Mouse (Mus musculus) Muller cell, postnatal 12 days (primary cell): ENCODE data around the gene Tcf25.

Experiments used
- DNase-seq: peaks from one replicate; pipeline ENCODE4 v3.0.0-alpha.2; 2015; ENCODE audit errors: inconsistent ontology term

Tcf25 gene

GRCm38 (mm10) chr8:123373403-123374238 lies at the start of gene Tcf25:
TSS of gene Tcf25 (plus strand) at chr8:123373753.
- peak; percentile 98 for DNase-seq

GRCm38 (mm10) chr8:123328552-123328951 lies 45.0 kb upstream of the Tcf25 start:
- DNase-seq: no peak

DNA sequence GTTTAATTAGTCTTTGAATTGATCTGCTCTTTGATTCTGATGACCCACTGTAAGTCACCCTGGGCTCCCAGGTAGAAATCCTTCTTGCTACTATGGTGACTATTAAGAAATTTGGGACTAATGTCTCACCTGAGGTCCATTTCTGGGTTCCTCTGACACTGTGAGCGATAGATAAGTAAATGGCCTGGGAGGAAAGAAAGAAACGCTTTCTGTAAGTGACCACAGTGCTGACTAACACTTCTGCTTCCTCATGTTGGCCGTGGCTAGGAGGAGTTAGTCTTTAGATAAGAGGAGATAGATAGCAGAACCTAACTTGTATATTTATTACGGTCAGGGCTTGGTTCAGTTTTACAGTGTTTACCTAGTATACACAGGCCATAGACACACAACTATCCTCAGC lies 44.2 kb upstream of the Tcf25 start:
- DNase-seq: no peak

DNA sequence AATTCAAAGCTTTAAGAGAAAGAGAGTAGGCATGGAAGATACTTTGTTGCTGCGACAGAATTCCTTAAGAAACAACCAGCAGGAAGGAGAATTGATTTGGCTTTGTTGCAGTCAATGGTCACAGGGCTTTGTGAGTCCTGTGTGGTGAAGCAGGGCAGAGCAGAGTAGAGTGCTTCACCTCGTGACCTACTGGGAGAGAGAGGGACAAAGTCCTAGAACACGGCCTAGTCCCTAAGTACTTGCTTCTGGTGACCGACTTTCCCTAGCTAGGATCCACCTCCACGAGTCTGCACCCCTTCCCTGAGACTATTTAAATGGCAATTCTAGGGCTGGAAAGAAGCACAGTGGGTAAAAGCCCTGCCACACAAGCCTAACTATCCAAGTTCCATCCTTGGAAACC lies 43.6 kb upstream of the Tcf25 start:
- DNase-seq: no peak

- DNase-seq: peak; percentile 60
These were observed 42.9 kb upstream of the Tcf25 start for GRCm38 (mm10) chr8:123330701-123331100.

- peak; percentile 52 for DNase-seq
These were observed 42.3 kb upstream of the Tcf25 start for GRCm38 (mm10) chr8:123331301-123331700.

DNA sequence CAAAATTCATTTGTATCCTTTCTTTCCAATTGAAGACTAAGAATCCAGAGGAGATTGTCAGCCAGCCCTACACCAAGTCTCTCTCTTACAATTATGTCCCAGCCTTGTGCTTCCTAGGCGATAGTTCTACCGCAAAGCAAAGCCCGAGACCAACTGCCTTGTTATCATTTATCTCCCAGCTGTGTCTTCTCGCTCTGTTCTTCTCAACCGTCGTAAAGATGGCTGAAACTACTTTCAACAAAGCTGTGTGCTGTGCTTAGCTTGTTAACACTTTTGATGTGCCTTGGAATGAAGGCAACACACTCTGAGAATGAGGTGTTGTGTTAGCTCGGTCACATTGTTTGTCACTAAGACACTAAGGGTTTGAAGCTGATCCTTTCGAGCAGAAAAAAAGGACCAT lies 41.7 kb upstream of the Tcf25 start:
- no peak for DNase-seq

DNA sequence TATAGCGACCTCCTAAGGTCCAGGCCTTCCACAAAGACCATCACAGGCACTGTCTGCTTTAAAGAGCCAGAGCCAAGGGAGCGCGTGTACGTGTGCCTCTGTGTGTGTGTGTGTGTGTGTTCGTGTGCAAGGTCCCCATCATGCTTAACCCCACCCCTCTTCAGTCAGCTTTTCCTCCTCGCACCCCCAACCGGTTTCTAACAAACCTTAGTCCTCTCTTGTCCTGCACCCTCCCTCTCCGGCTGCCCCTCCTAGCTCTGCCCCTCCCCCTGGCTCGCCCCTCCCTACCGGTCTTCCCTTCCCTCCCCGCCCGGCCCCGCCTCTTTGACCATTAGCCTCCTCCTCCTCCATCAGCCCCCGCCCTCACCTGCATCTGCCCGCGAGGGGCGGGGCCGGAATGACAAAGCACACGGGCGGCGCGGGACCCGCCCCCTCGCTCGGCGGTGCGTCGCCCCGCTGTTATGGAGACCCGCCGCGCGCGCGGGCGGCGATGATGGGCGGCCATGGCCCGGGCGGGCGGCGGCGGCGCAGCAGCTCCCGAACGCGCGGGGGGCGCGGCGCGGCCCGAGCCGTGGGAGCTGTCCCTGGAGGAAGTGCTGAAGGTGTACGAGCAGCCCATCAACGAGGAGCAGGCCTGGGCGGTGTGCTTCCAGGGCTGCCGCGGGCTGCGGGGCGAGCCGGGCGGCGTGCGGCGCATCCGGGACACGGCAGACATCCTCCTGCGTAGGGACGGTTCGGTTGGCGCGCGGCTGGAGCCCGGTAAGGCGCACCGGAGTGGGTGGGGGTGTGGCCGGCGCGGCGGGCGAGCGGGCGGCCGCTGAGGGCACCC lies 41.1 kb upstream of the Tcf25 start, which contains the start of gene Spire2:
Spire2 (plus strand) TSS at position 452 of the 829 bp plus-strand sequence.
- peak; percentile 92 for DNase-seq

GRCm38 (mm10) chr8:123333091-123333587 lies 40.4 kb upstream of the Tcf25 start:
- DNase-seq: peak; percentile 28

DNA sequence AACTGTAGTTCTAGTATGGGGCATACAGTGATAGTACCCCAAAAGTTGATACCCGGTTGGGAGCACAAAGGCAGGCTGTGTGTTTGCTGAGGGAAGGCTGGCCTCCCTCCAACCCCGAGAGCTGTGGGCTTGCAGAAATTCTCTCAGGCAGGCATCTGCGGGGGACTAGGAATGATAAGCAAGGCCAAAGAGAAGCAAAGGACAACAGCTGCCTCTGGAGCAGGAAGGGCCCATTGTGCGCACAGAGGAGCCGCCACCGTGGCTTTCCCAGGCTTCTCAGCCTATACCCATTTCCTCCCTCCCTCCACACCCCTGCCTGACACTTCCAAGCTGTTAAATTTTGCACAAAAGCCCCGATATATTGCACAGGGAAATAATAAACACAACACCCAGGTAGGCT lies 39.7 kb upstream of the Tcf25 start:
- DNase-seq: peak; percentile 69

DNA sequence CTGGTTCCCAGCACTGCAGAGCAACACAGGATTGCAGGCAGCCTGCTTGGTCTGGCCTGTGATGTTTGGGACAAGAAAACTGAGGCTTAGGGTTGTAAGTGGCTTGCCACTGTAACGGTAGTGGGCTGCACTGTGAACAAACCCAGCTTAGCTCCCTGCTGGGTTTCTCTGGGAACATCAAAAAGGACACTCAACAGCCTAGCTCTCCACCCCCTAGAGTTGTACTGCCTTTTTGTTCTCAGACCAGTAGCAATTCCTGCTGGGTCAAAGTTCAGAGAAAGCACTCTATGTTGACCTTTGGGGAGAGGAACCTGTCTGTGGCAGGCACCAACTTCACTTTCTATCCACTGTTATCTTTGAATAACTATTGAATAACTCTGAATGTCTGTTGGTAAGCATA lies 39.1 kb upstream of the Tcf25 start:
- no peak for DNase-seq

DNA sequence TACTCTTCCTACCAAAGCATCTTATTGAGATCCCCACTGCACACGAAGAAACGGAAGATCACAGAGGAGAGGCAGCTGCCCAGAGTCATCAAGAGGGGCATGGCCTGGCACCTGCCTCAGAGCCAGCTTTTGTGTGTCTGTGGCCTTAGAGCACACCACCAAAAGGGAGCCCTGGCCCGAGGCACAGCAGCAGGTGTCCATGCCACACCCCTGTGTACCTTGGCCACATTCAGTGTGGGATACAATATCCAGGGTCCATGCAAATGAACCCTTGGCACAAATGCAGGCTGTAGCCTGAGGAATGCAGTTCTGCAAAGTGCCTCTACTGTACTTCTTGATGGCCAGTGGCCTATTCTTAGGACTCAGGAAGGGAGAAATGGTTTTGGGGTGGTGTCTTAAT lies 36.1 kb upstream of the Tcf25 start:
- no peak for DNase-seq

- no peak for DNase-seq
These were observed 33.5 kb upstream of the Tcf25 start for GRCm38 (mm10) chr8:123340071-123340470.

- DNase-seq: no peak
These were observed 32.2 kb upstream of the Tcf25 start for GRCm38 (mm10) chr8:123341040-123342015.

DNA sequence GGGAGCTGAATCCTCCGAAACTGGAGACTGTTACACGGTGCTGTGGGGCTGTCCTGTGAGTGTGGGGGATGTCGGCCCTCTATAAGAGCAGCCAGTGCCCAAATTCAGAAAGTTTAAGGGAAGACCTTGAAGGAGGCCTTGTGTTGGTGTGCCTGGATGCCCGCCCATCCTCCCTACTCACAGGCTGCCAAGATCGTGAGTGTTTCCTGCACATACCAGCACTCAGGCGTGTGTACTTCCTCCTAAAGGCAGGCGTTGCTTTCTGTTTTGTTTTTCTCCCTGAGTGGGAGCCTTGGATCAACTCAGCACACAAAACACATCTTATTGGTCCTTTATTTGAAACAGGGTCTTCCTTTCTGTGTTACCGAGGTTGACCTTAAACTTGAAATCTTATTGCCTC lies 31.3 kb upstream of the Tcf25 start:
- no peak for DNase-seq

GRCm38 (mm10) chr8:123342911-123343310 lies 30.6 kb upstream of the Tcf25 start:
- no peak for DNase-seq

DNA sequence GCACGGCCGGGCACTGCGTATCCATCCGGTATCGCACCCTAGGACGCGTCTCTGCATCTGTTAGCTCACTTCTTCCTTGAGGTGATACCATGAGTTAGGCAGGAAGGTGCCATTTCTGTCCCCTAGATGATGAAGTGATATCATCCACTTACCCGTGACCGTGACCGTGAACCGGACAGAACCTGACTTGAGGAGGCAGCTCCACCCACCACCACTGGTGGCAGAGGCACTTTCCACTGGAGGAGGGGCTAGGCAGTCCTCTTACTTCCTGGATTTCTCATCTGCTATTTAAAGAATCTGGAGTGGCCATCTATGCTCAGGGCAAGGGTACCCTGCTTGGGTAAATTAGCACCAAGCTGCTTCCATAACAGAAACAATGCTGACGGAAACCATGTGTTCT lies 30.1 kb upstream of the Tcf25 start:
- no peak for DNase-seq

DNA sequence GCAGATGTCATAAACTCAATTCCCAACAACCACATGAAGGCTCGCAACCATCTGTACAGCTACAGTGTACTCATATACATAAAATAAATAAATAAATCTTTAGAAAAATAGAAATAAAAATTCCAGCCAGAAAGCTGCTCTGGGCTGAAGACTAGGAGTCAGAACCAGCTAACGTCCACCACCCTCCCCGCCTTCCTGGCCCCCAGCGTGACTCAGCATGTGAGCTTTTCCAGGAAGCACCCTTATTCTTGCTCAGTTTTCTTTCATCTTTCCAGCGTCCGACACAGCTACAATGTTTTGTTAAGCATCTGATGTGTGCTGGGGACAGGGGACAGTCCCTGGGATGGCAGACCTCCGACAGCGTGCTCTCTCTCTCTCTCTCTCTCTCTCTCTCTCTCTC lies 28.4 kb upstream of the Tcf25 start:
- DNase-seq: no peak

DNA sequence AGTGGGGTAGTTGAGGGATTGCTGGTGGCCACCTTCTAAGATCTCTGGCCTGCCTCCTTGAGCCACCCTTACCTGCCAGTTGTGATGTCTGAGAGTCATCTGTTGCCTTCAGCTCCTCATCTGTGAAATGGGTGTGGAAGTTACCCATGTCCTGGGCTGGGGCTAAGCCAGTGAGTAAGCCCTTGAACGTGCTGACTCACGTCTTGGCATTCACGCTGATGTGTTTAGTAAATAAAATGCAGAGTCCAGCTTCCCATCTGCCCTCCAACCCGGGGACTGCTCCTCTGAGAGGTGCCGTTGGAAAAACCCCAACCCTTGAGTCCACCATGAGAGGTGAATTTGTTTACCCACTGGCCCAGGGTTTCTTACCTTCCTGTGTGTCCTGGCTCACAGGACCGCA lies 27.7 kb upstream of the Tcf25 start:
- DNase-seq: no peak

GRCm38 (mm10) chr8:123347293-123347692 lies 26.3 kb upstream of the Tcf25 start:
- no peak for DNase-seq

DNA sequence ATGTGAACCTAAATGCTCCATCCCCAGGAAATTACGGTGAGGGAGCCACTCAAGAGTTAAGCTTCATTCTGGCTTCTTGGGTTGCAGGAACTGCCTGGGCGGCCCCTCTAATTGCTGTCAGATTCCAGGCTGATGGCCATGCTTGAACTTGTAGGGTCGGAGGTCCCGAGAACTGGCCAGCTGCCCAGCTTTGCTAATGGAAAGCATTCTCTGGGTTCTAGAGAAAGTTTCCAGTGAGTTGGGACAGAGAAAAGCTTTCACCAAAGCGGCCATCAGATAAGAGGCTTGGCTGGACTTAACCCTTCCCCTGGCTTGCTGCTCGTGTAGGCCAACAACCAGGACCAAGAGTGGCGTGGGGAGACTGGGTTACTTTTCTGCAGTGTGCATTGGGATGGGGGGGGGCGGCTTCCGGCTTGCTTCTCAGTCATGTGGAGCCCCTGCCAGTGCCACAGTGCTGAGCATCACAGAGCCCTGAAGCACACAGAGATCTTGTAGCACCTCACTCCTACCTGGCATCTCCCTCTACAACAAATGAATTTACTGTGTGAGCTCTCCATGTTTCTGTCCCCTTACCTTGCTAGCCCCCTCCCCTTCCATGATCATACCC lies 25.2 kb upstream of the Tcf25 start:
- peak; percentile 91 for DNase-seq
